Mouse (Mus musculus) kidney, adult 2 months (tissue): ENCODE results near the gene Mical1.

Source experiments
- CTCF ChIP-seq: fragments of 200-500 bp; conservative IDR thresholded peaks from 2 replicates; pipeline ENCODE4 v1.5.1; 2011; ENCODE audit warnings: low read depth, mild to moderate bottlenecking, control low read depth, low read length, moderate library complexity, mixed read lengths; ENCODE audit not compliant: insufficient read depth, insufficient read length
- POLR2A ChIP-seq: fragments of 200-500 bp; IDR thresholded peaks from one replicate; pipeline ENCODE4 v1.6.1; 2011; ENCODE audit warnings: low read depth, low read length, control low read depth

- TF ChIP-seq POLR2A (no peak), CTCF (no peak)
These were observed 38.2 kb downstream of the Mical1 start for GRCm38 (mm10) chr10:41514301-41514700.
